ENCODE assay signal across 7 mouse cellular contexts in genomic region chr16:17529981-17530586, GRCm38 (mm10). TPM values are rescaled to one million over a fixed set of nuclear protein-coding genes. Genes with fewer than 3 reads are reported as not detected.
DNase-seq lines count a peak whose midpoint lies in the region; ATAC-seq and TF ChIP-seq lines count a peak whose summit lies in the region.

No protein-coding gene starts in this region.

- WGBS in forebrain, embryonic 12.5 days, result 17% methylated on average over 17 of the region's 17 CpGs
- 17% methylated on average over 17 of the region's 17 CpGs for WGBS in midbrain, embryonic 15.5 days

- peak overlapping the region; percentile 83 for H3K4me3 ChIP-seq in testis, adult 2 months (ENCODE audit: control insufficient read depth, low read depth, low read length)
- H3K4me3 ChIP-seq in forebrain, embryonic 12.5 days (replicated peaks), result peak overlapping the region; percentile 66
- peak overlapping the region; percentile 75 for H3K4me3 ChIP-seq in midbrain, embryonic 15.5 days

- H3K27me3 ChIP-seq in testis, adult 2 months (ENCODE audit: control insufficient read depth, insufficient read depth, low read length), result no peaks in the 10 kb centered on the region
- H3K27me3 ChIP-seq in forebrain, embryonic 12.5 days, result no peaks in the 10 kb centered on the region
- no peaks in the 10 kb centered on the region for H3K27me3 ChIP-seq in midbrain, embryonic 15.5 days (replicated peaks)

- TF ChIP-seq POLR2A in testis, adult 2 months (IDR thresholded peaks at IDR 0.05; ENCODE audit: control insufficient read depth, low read depth, low read length), result no peak

- intact Hi-C loops in left cerebral cortex, postnatal 36 days (cut with DNase I), result loop anchor here (5.0 to 10.0 kb wide), 2 partner anchors 58 to 125 kb away; partner anchors contain the start of genes Pi4ka and Snap29

- DNase-seq in testis, postnatal 14 days (ENCODE audit: low spot score), result no peak
- peak; percentile 6 for DNase-seq in kidney, postnatal 10 days
- DNase-seq in left cerebral cortex, postnatal 36 days (ENCODE audit: low spot score in 2 of 2), result no peak
- DNase-seq in frontal cortex, postnatal 36 days (ENCODE audit: low spot score in 2 of 2), result no peak

- H3K27ac ChIP-seq in testis, adult 2 months (ENCODE audit: control insufficient read depth, insufficient read depth, low read depth, low read length), result peak overlapping the region; percentile 86
- peak overlapping the region; percentile 97 for H3K27ac ChIP-seq in forebrain, embryonic 12.5 days
- H3K27ac ChIP-seq in midbrain, embryonic 15.5 days, result peak overlapping the region; percentile 99

- H3K4me2 ChIP-seq in forebrain, embryonic 12.5 days, result peak overlapping the region; percentile 95
- peak overlapping the region; percentile 92 for H3K4me2 ChIP-seq in midbrain, embryonic 15.5 days

- H3K9ac ChIP-seq in forebrain, embryonic 12.5 days, result peak overlapping the region; percentile 80
- H3K9ac ChIP-seq in midbrain, embryonic 15.5 days, result peak overlapping the region; percentile 84

- TF ChIP-seq CTCF in testis, adult 2 months (IDR thresholded peaks at IDR 0.05; ENCODE audit: control insufficient read depth, insufficient read depth, insufficient replicate concordance, low read depth, low read length), result no peak

- H3K4me1 ChIP-seq in testis, adult 2 months (ENCODE audit: control insufficient read depth, insufficient read depth, low read length), result peaks cover 3% of the 10 kb centered on the region
- peaks cover 19% of the 10 kb centered on the region for H3K4me1 ChIP-seq in forebrain, embryonic 12.5 days
- H3K4me1 ChIP-seq in midbrain, embryonic 15.5 days, result peaks cover 22% of the 10 kb centered on the region

- no peaks in the 10 kb centered on the region; the same call in 1 of the 2 replicates for H3K36me3 ChIP-seq in testis, adult 2 months (ENCODE audit: control insufficient read depth, insufficient read depth, low read length)
- H3K36me3 ChIP-seq in forebrain, embryonic 12.5 days (replicated peaks), result peaks cover 40% of the 10 kb centered on the region
- peaks cover 18% of the 10 kb centered on the region; the same call in 1 of the 2 replicates for H3K36me3 ChIP-seq in midbrain, embryonic 15.5 days (replicated peaks)

- no peak; the same call in none of the 2 replicates for ATAC-seq in forebrain, embryonic 12.5 days (ENCODE audit: low FRiP score)
- peak; percentile 19 for ATAC-seq in midbrain, embryonic 15.5 days (replicated peaks)

- H3K9me3 ChIP-seq in forebrain, embryonic 12.5 days, result no peaks in the 10 kb centered on the region
- H3K9me3 ChIP-seq in midbrain, embryonic 15.5 days, result no peaks in the 10 kb centered on the region

RNA-seq across cellular contexts. Expression of gene Thap7, which starts 0.9 kb away (rescaled TPM):
- 154 and 171 TPM in 2 replicates for polyA plus RNA-seq in testis, adult 2 months (2012; rRNA removed)
- 57.5 and 57.6 TPM in 2 replicates for polyA plus RNA-seq in forebrain, embryonic 12.5 days (2016; fragmentation: Nextera tagmentation; extraction: Ambion mirVana)
- polyA plus RNA-seq in midbrain, embryonic 15.5 days (2015; fragmentation: Nextera tagmentation; extraction: Ambion mirVana), result 60.4 and 65.3 TPM in 2 replicates
- 10 to 100 TPM; 42.9 to 49.3 TPM for total RNA-seq in left cerebral cortex, postnatal 36 days (2021)

RNA-seq across cellular contexts. Expression of gene Lztr1, which starts 21.6 kb away (rescaled TPM):
- 55.8 and 57.5 TPM in 2 replicates for polyA plus RNA-seq in testis, adult 2 months (2012; rRNA removed)
- 101 TPM in 2 replicates for polyA plus RNA-seq in forebrain, embryonic 12.5 days (2016; fragmentation: Nextera tagmentation; extraction: Ambion mirVana)
- 146 and 164 TPM in 2 replicates for polyA plus RNA-seq in midbrain, embryonic 15.5 days (2015; fragmentation: Nextera tagmentation; extraction: Ambion mirVana)
- 100 to 1,000 TPM; 151 to 156 TPM for total RNA-seq in left cerebral cortex, postnatal 36 days (2021)

RNA-seq across cellular contexts. Expression of gene Lrrc74b, which starts 31.0 kb away (rescaled TPM):
- 0.31 and 0.54 TPM in 2 replicates for polyA plus RNA-seq in testis, adult 2 months (2012; rRNA removed)
- 0.17 and 0.31 TPM in 2 replicates for polyA plus RNA-seq in forebrain, embryonic 12.5 days (2016; fragmentation: Nextera tagmentation; extraction: Ambion mirVana)
- 1.3 TPM in 2 replicates for polyA plus RNA-seq in midbrain, embryonic 15.5 days (2015; fragmentation: Nextera tagmentation; extraction: Ambion mirVana)
- total RNA-seq in left cerebral cortex, postnatal 36 days (2021), result under 1 TPM; 0.42 to 0.72 TPM

RNA-seq across cellular contexts. Expression of gene P2rx6, which starts 31.6 kb away (rescaled TPM):
- 0.73 and 1.1 TPM in 2 replicates for polyA plus RNA-seq in testis, adult 2 months (2012; rRNA removed)
- 0.42 and 0.59 TPM in 2 replicates for polyA plus RNA-seq in forebrain, embryonic 12.5 days (2016; fragmentation: Nextera tagmentation; extraction: Ambion mirVana)
- polyA plus RNA-seq in midbrain, embryonic 15.5 days (2015; fragmentation: Nextera tagmentation; extraction: Ambion mirVana), result 2.3 and 3.1 TPM in 2 replicates
- total RNA-seq in left cerebral cortex, postnatal 36 days (2021), result 1 to 10 TPM; 1.0 TPM

RNA-seq across cellular contexts. Expression of gene Aifm3, which starts 40.7 kb away (rescaled TPM):
- polyA plus RNA-seq in testis, adult 2 months (2012; rRNA removed), result 3.5 and 4.6 TPM in 2 replicates
- 6.8 and 8.3 TPM in 2 replicates for polyA plus RNA-seq in forebrain, embryonic 12.5 days (2016; fragmentation: Nextera tagmentation; extraction: Ambion mirVana)
- polyA plus RNA-seq in midbrain, embryonic 15.5 days (2015; fragmentation: Nextera tagmentation; extraction: Ambion mirVana), result 16.8 and 17.9 TPM in 2 replicates
- total RNA-seq in left cerebral cortex, postnatal 36 days (2021), result 100 to 1,000 TPM; 105 to 133 TPM
